8 mouse cellular contexts compared by ENCODE assay signal in the genomic region with DNA sequence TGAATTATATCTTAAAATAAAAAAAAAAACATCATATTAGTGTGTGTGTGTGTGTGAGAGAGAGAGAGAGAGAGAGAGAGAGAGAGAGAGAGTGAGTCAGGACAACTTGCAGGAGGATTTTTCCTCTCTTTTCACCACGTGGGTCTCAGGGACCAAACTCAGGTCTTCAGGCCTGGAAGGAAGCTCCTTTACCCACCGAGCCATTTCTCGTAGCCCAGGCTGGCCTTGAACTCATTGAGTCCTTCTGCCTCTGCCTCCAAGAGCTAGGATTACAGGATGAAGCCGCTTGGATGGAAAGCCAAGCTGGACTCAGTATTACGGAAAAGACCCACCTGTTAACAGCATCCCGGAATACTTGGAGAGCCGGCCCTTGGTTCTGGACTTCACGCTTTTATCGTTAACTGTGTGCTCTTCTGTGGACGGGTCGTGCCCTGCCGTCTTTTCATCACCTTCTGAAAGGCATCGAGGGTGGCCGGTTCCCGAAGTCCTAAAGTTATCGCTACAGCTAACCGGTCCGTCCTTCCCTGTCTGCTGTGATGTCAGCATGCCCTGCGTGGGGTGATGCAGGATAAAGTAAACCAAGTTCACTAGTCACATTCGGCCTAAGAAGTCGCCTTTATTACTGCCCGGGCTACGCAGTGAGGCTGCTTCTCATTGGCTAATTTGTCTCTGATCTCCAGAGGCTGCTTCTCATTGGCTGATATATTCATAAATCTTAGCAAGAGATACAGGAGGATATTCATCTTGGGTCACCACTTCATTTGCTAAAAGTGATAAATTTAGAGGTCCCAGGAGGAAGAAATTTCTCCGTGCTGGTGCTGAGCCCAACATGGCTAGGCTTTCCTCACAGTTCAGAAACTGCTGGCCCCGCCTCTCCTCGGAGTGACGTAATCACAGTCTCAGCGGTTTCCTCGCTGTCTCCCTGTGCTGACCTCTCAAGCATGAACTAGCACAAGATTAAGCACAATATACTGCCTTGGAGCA. TPM values are rescaled to one million over a fixed set of nuclear protein-coding genes. Genes with fewer than 3 reads are reported as not detected.
A peak's percentile ranks its signal among the peaks of the same experiment; 100 is the strongest.
DNase-seq lines count a peak whose midpoint lies in the region; ATAC-seq lines count a peak whose summit lies in the region.

No protein-coding gene starts in this region.

- peaks cover 22% of the 10 kb centered on the region for H3K36me3 ChIP-seq in forebrain, embryonic 10.5 days (replicated peaks)
- no peaks in the 10 kb centered on the region for H3K36me3 ChIP-seq in megakaryocyte, embryonic 14.5 days (replicated peaks; ENCODE audit: low read length)

- 23% methylated on average over 29 of the region's 29 CpGs for WGBS in forebrain, embryonic 10.5 days

- peak; percentile 94 for ATAC-seq in frontal cortex, adult (ENCODE audit: low TSS enrichment)

- peak overlapping the region; percentile 57 for H3K4me3 ChIP-seq in forebrain, embryonic 10.5 days
- H3K4me3 ChIP-seq in megakaryocyte, embryonic 14.5 days (replicated peaks): peak overlapping the region; percentile 88

- peaks cover 34% of the 10 kb centered on the region for H3K9me3 ChIP-seq in forebrain, embryonic 10.5 days
- peaks cover 32% of the 10 kb centered on the region for H3K9me3 ChIP-seq in megakaryocyte, embryonic 14.5 days

- no peaks in the 10 kb centered on the region for H3K27me3 ChIP-seq in forebrain, embryonic 10.5 days (ENCODE audit: poor library complexity, severe bottlenecking)
- H3K27me3 ChIP-seq in megakaryocyte, embryonic 14.5 days (replicated peaks): peaks cover 17% of the 10 kb centered on the region

- intact Hi-C loops in heart, postnatal 25 days (cut with DNase I): no loop called here

- DNase-seq in frontal cortex, postnatal 14 days (ENCODE audit: low spot score in 2 of 2): no peak
- DNase-seq in adrenal gland, postnatal 36 days: peak; percentile 73 to 80
- DNase-seq in forebrain, embryonic 10.5 days (ENCODE audit: extremely low spot score, low spot score): peak; percentile 68
- DNase-seq in heart, postnatal 25 days (ENCODE audit: low spot score): peak; percentile 67
- peak; percentile 85 to 87 for DNase-seq in kidney, postnatal 4 days
- DNase-seq in skeletal muscle tissue, adult 2 months (ENCODE audit: low read depth, low spot score): peak; percentile 76

- H3K4me1 ChIP-seq in forebrain, embryonic 10.5 days: peaks cover 14% of the 10 kb centered on the region
- peaks cover 16% of the 10 kb centered on the region for H3K4me1 ChIP-seq in megakaryocyte, embryonic 14.5 days

- H3K27ac ChIP-seq in forebrain, embryonic 10.5 days: peak overlapping the region; percentile 87

RNA-seq across cellular contexts. Expression of a gene that starts 8.6 kb away (rescaled TPM):
- 1 to 10 TPM; 1.7 to 1.9 TPM for total RNA-seq in adrenal gland, postnatal 36 days (2021)
- polyA plus RNA-seq in forebrain, embryonic 10.5 days (2016; fragmentation: Nextera tagmentation; extraction: Ambion mirVana): 156 and 164 TPM in 2 replicates
- total RNA-seq in heart, postnatal 25 days (2021): under 1 TPM; 0.21 to 0.48 TPM
- polyA plus RNA-seq in megakaryocyte, embryonic 14.5 days (2012; ENCODE audit: insufficient read depth, low replicate concordance): not detected in 2 replicates

RNA-seq across cellular contexts. Expression of a gene that starts 11.7 kb away (rescaled TPM):
- total RNA-seq in adrenal gland, postnatal 36 days (2021): 10 to 100 TPM; 68.0 to 75.3 TPM
- polyA plus RNA-seq in forebrain, embryonic 10.5 days (2016; fragmentation: Nextera tagmentation; extraction: Ambion mirVana): 24.7 and 27.4 TPM in 2 replicates
- total RNA-seq in heart, postnatal 25 days (2021): 100 to 1,000 TPM; 309 to 322 TPM
- 5.1 and 9.7 TPM in 2 replicates for polyA plus RNA-seq in megakaryocyte, embryonic 14.5 days (2012; ENCODE audit: insufficient read depth, low replicate concordance)

Comparison
In these comparisons a context has a peak if more than half of its experiments do, and no peak if none do; other contexts are left out.
1. DNase-seq: peak in adrenal gland, postnatal 36 days (2 of 2), forebrain, embryonic 10.5 days (single experiment), heart, postnatal 25 days (single experiment), kidney, postnatal 4 days (2 of 2) and skeletal muscle tissue, adult 2 months (single experiment); none in frontal cortex, postnatal 14 days (0 of 2).
2. RNA of a gene that starts 11.7 kb away (total RNA-seq): 309 to 322 TPM in heart, postnatal 25 days; 68.0 to 75.3 TPM in adrenal gland, postnatal 36 days; every median in the first group is over 4 times any median in the second.